Mouse (Mus musculus): ENCODE data around the gene Anp32b.

DNA sequence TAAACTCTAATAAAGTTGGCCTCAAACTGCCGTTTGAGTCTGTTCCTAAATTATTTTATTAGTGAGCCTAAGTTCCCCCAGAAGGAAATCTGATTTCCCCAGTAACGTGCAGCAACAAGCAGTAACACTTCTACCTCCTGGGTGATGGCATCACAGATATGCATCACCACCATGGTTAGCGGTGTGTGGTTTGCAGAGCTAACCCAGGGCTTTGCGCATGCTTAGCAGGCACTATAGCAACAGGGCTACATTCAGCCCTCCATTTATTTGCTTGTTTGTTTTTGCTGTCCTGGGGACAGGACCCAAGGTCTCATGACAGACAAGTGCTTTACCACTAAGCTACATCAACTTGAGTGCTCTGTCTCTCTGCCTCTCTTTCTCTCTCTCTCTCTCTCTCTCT is 8.2 kb upstream of the Anp32b start:
- TF ChIP-seq CTCF (IDR thresholded peaks at IDR 0.05; ENCODE audit: control insufficient read depth, insufficient read depth, insufficient read length) (no peak), MAX (IDR thresholded peaks at IDR 0.05) (no peak)
